Mouse (Mus musculus) limb, embryonic 10.5 days (tissue): ENCODE results near the gene Sit1. TPM values are rescaled to one million over a fixed set of nuclear protein-coding genes. Genes with fewer than 3 reads are reported as not detected.

ENCODE experiments used
- DNase-seq: peaks from one replicate; pipeline ENCODE4 v3.0.0-alpha.2; 2017; ENCODE audit warnings: low spot score
- H3K27ac ChIP-seq: fragments of 300-500 bp; sonication (generic); 2 replicates; pipeline ENCODE4 v1.5.1; 2016; ENCODE audit warnings: mild to moderate bottlenecking
- H3K27me3 ChIP-seq: fragments of 300-500 bp; sonication (generic); 2 replicates; pipeline ENCODE4 v1.6.1; 2016; ENCODE audit warnings: low read depth, mild to moderate bottlenecking; ENCODE audit not compliant: poor library complexity, severe bottlenecking
- H3K36me3 ChIP-seq: fragments of 300-500 bp; sonication (generic); 2 replicates; pipeline ENCODE4 v1.6.1; 2016; ENCODE audit warnings: mild to moderate bottlenecking, moderate library complexity
- H3K4me1 ChIP-seq: fragments of 300-500 bp; sonication (generic); 2 replicates; pipeline ENCODE4 v1.6.1; 2016
- H3K4me3 ChIP-seq: fragments of 300-500 bp; sonication (generic); 2 replicates; pipeline ENCODE4 v1.5.1; 2016; ENCODE audit warnings: mild to moderate bottlenecking, moderate library complexity
- H3K9me3 ChIP-seq: fragments of 300-500 bp; sonication (generic); replicated peaks from 2 replicates; pipeline ENCODE4 v1.6.1; 2016; ENCODE audit warnings: mild to moderate bottlenecking
- WGBS: fragments of 180-500 bp; shearing (Covaris S2); methylation state at CpG from one replicate; pipeline ENCODE4 v1.1.7; 2016; 5-methylcytosine and 5-hydroxymethylcytosine counted together
- polyA plus RNA-seq: library from polyadenylated mRNA; unstranded; fragments of >200 nt; fragmentation: Nextera tagmentation; extraction: Ambion mirVana; gene quantifications from 2 replicates; pipeline ENCODE4 v1.2.1, GENCODE M21; 2016

Gene Sit1
- polyA plus RNA-seq, result not detected in 2 replicates

- H3K27me3 ChIP-seq, result no peaks in the 10 kb centered on the region
- H3K4me1 ChIP-seq, result no peaks in the 10 kb centered on the region; the same call in 1 of the 2 replicates
- H3K9me3 ChIP-seq, result no peaks in the 10 kb centered on the region
- no peak for DNase-seq
- WGBS, result 62% methylated on average over 12 of the region's 12 CpGs
- H3K27ac ChIP-seq, result no peak within 1 kb of the TSS
- no peaks in the 10 kb centered on the region for H3K36me3 ChIP-seq
- H3K4me3 ChIP-seq, result no peak within 1 kb of the TSS
Measured at GRCm38 (mm10) chr4:43483535-43484091, at the start of gene Sit1. Gene Sit1, minus strand, starts transcription at chr4:43483734.

- no peaks in the 10 kb centered on the region for H3K4me1 ChIP-seq
- no peak overlapping the region for H3K27ac ChIP-seq
- no peak overlapping the region for H3K4me3 ChIP-seq
- H3K9me3 ChIP-seq, result no peaks in the 10 kb centered on the region
- WGBS, result 84% methylated on average over 9 of the region's 9 CpGs
- no peak for DNase-seq
- H3K36me3 ChIP-seq, result peaks cover 75% of the 10 kb centered on the region
- H3K27me3 ChIP-seq, result no peaks in the 10 kb centered on the region
Measured at GRCm38 (mm10) chr4:43533270-43533669, 49.7 kb upstream of the Sit1 start.

- Histone ChIP-seq H3K4me3 (no peak overlapping the region), H3K36me3 (peaks cover 48% of the 10 kb centered on the region), H3K4me1 (no peaks in the 10 kb centered on the region), H3K27me3 (peaks cover 13% of the 10 kb centered on the region), H3K27ac (no peak overlapping the region), H3K9me3 (no peaks in the 10 kb centered on the region)
- DNase-seq, result peak; percentile 73
- WGBS, result 32% methylated on average over 7 of the region's 7 CpGs
Measured at GRCm38 (mm10) chr4:43530581-43530980, 47.0 kb upstream of the Sit1 start.

GRCm38 (mm10) chr4:43530081-43530501 lies 46.6 kb upstream of the Sit1 start:
- WGBS, result 82% methylated on average over 8 of the region's 8 CpGs
- Histone ChIP-seq H3K4me3 (no peak overlapping the region), H3K9me3 (no peaks in the 10 kb centered on the region), H3K4me1 (no peaks in the 10 kb centered on the region), H3K27ac (no peak overlapping the region), H3K27me3 (peaks cover 18% of the 10 kb centered on the region), H3K36me3 (peaks cover 43% of the 10 kb centered on the region)
- DNase-seq, result no peak

GRCm38 (mm10) chr4:43528487-43528886 lies 45.0 kb upstream of the Sit1 start:
- DNase-seq, result no peak
- H3K27me3 ChIP-seq, result peaks cover 34% of the 10 kb centered on the region
- 76% methylated on average over 9 of the region's 9 CpGs for WGBS
- no peak overlapping the region for H3K4me3 ChIP-seq
- H3K27ac ChIP-seq, result no peak overlapping the region
- H3K36me3 ChIP-seq, result peaks cover 27% of the 10 kb centered on the region
- H3K9me3 ChIP-seq, result no peaks in the 10 kb centered on the region
- peaks cover 12% of the 10 kb centered on the region for H3K4me1 ChIP-seq

- 66% methylated on average over 5 of the region's 5 CpGs for WGBS
- no peak for DNase-seq
- H3K4me3 ChIP-seq, result no peak overlapping the region
Measured at GRCm38 (mm10) chr4:43527880-43528279, 44.3 kb upstream of the Sit1 start.

GRCm38 (mm10) chr4:43519956-43520355 lies 36.4 kb upstream of the Sit1 start:
- Histone ChIP-seq H3K4me1 (peaks cover 75% of the 10 kb centered on the region), H3K4me3 (peak overlapping the region; percentile 32), H3K27ac (no peak overlapping the region), H3K9me3 (no peaks in the 10 kb centered on the region), H3K36me3 (peaks cover 22% of the 10 kb centered on the region), H3K27me3 (peaks cover 70% of the 10 kb centered on the region)
- WGBS, result 13% methylated on average over 6 of the region's 6 CpGs
- DNase-seq, result peak; percentile 90

More at GRCm38 (mm10) chr4:43527880-43528279, 44.3 kb upstream of the Sit1 start:
- Histone ChIP-seq H3K36me3 (peaks cover 21% of the 10 kb centered on the region), H3K27ac (no peak overlapping the region), H3K9me3 (no peaks in the 10 kb centered on the region), H3K4me1 (peaks cover 18% of the 10 kb centered on the region), H3K27me3 (peaks cover 40% of the 10 kb centered on the region)

- no peak overlapping the region for H3K27ac ChIP-seq
- peaks cover 66% of the 10 kb centered on the region for H3K27me3 ChIP-seq
- no peaks in the 10 kb centered on the region for H3K9me3 ChIP-seq
- 13% methylated on average over 10 of the region's 10 CpGs for WGBS
- H3K36me3 ChIP-seq, result peaks cover 22% of the 10 kb centered on the region
- no peak for DNase-seq
- peak overlapping the region; percentile 32 for H3K4me3 ChIP-seq
- peaks cover 74% of the 10 kb centered on the region for H3K4me1 ChIP-seq
Measured at GRCm38 (mm10) chr4:43519551-43519950, 36.0 kb upstream of the Sit1 start.

GRCm38 (mm10) chr4:43515764-43516708 lies 32.5 kb upstream of the Sit1 start:
- H3K27me3 ChIP-seq, result peaks cover 33% of the 10 kb centered on the region
- DNase-seq, result no peak
- peaks cover 22% of the 10 kb centered on the region for H3K36me3 ChIP-seq
- peak overlapping the region; percentile 46; the same call in 1 of the 2 replicates for H3K27ac ChIP-seq
- H3K4me1 ChIP-seq, result peaks cover 42% of the 10 kb centered on the region
- H3K9me3 ChIP-seq, result no peaks in the 10 kb centered on the region
- 79% methylated on average over 11 of the region's 11 CpGs for WGBS
- H3K4me3 ChIP-seq, result no peak overlapping the region

GRCm38 (mm10) chr4:43513791-43514190 lies 30.3 kb upstream of the Sit1 start:
- Histone ChIP-seq H3K4me1 (peaks cover 28% of the 10 kb centered on the region), H3K27ac (no peak overlapping the region), H3K36me3 (peaks cover 22% of the 10 kb centered on the region), H3K9me3 (no peaks in the 10 kb centered on the region), H3K4me3 (no peak overlapping the region), H3K27me3 (peaks cover 25% of the 10 kb centered on the region)
- no peak for DNase-seq
- 81% methylated on average over 4 of the region's 4 CpGs for WGBS

- H3K27me3 ChIP-seq, result peaks cover 24% of the 10 kb centered on the region
- H3K36me3 ChIP-seq, result peaks cover 22% of the 10 kb centered on the region
- H3K9me3 ChIP-seq, result no peaks in the 10 kb centered on the region
- H3K27ac ChIP-seq, result no peak overlapping the region
- 91% methylated on average over 4 of the region's 4 CpGs for WGBS
- H3K4me3 ChIP-seq, result no peak overlapping the region
- peaks cover 28% of the 10 kb centered on the region for H3K4me1 ChIP-seq
- DNase-seq, result no peak
Measured at GRCm38 (mm10) chr4:43513300-43513699, 29.8 kb upstream of the Sit1 start.

- H3K36me3 ChIP-seq, result peaks cover 16% of the 10 kb centered on the region
- no peak overlapping the region for H3K27ac ChIP-seq
Measured at GRCm38 (mm10) chr4:43512653-43513052, 29.1 kb upstream of the Sit1 start.

More at GRCm38 (mm10) chr4:43512653-43513052, 29.1 kb upstream of the Sit1 start:
- Histone ChIP-seq H3K9me3 (no peaks in the 10 kb centered on the region), H3K27me3 (peaks cover 24% of the 10 kb centered on the region), H3K4me3 (no peak overlapping the region), H3K4me1 (peaks cover 32% of the 10 kb centered on the region)
- WGBS, result 63% methylated on average over 7 of the region's 7 CpGs
- DNase-seq, result no peak
